Mouse (Mus musculus) T-cell, adult 2 months (primary cell): Measurements from ENCODE around the gene Psmd13.

Experiments
- DNase-seq: peaks from one replicate; pipeline ENCODE4 v3.0.0; 2022; ENCODE audit warnings: low spot score

The Psmd13 gene

DNA sequence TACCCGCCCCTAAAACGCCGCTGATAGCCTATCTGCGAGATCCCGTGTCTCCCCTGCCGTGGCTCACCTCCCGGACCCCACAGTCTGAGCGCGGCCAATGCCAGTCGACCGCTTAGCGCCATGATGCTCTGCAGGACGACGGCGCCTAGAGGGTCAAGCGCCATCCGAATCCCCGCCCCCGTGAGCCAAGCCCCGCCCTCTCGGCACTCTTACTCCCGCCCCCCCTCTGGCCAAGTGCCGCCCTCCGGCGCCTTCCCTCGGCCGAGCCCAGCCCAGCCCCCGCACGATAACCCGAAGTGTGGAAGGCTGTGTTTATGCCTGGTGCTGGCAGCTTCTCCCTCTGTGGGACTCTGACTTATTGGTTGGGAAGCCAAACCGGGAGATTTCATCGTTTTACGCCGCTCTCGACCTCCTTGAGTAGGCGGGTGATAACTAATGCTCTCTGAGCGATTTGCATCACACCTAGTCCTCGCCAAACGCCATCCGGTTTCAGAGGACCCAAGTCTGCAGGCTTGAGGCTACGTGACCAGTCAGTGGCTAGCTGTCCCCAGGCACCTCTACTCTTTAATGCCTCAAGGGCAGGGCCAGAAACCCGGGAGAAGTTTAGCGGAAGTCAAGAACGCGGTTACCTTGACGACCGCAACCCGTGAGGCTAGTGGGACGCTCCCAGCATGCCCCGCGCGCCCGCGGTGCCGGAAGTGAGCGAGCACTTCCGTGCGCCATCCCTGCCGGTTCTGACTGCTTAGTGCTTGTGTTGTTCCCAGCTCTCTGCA lies at the start of gene Psmd13, which contains the start of gene Sirt3:
Gene Psmd13 (plus strand): TSS at position 273 of the 773 bp plus-strand sequence.
Gene Sirt3 (minus strand): TSS at position 614 of the 773 bp plus-strand sequence.
- DNase-seq, result peak; percentile 93

DNA sequence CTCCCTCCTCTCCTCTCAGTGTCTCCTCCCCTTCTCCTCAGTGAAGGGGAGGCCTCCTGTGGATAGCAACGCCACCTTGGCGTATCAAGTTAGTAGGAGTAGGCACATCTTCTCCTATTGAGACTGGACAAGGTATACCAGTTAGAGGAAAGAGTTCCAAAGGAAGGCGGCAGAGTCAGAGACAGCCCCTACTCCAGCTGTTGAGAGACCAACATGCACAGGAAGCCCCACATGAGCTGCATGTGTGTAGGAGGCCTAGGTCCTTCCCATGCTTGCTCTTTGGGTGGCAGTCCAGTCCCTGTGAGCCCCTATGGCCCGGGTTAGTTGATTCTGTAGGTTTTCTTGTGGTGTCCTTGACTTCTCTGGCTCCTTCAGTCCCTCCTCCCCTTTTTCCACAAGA lies 48.4 kb upstream of the Psmd13 start:
- DNase-seq, result no peak

DNA sequence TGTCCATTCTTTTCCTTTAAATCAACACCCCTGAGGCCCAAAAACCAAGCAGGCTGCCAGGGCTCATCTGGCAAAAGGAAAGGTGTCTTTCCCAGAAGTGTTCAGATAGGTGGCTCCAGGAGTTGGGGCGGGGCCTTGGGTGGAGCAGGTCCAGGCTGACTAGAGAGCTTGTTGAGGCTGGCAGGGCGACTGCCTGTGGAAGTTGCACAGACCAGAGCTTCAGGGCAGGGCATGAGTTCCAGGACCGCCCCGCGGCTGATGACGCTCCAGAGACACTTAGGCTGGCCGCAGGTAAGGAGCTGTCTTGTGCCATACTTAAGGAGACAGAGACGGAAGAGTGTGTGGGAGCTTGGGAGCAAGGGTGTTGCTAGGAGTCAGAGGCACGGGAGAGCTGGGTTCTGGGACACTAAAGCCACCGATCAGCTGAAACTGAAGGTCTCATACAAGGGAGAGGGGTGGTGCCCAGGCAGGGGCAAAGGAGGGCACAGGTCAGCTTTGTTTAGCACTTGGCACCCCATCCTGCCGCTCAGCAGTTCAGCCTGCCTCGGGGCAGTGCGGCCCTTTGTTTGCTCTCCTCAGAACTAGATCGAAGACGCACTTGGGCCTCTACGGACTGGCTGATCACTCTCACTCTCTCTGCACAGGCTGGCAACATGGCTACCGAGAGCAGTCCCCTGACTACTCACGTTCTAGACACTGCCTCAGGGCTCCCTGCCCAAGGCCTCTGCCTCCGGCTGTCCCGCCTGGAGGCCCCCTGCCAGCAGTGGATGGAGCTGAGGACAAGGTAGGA lies 46.6 kb upstream of the Psmd13 start, which contains the start of gene Urah:
Gene Urah (plus strand): TSS at position 51 of the 790 bp plus-strand sequence.
- no peak for DNase-seq

DNA sequence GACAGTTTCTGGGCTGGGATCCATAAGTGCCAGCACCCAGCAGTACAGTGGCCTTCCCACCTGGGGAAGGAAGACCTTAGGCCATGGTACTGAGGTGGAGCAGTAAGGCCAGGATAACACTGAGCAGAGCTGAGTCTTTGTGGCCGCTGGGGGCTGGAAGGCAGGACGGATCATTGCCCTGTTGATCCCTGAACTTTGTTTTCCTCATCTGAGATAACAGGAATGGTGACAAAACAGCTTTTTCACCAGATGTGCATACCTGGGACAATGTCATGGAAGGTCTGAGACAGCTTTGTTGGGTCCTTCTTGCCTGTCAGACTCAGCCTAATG lies 46.0 kb upstream of the Psmd13 start:
- no peak for DNase-seq

DNA sequence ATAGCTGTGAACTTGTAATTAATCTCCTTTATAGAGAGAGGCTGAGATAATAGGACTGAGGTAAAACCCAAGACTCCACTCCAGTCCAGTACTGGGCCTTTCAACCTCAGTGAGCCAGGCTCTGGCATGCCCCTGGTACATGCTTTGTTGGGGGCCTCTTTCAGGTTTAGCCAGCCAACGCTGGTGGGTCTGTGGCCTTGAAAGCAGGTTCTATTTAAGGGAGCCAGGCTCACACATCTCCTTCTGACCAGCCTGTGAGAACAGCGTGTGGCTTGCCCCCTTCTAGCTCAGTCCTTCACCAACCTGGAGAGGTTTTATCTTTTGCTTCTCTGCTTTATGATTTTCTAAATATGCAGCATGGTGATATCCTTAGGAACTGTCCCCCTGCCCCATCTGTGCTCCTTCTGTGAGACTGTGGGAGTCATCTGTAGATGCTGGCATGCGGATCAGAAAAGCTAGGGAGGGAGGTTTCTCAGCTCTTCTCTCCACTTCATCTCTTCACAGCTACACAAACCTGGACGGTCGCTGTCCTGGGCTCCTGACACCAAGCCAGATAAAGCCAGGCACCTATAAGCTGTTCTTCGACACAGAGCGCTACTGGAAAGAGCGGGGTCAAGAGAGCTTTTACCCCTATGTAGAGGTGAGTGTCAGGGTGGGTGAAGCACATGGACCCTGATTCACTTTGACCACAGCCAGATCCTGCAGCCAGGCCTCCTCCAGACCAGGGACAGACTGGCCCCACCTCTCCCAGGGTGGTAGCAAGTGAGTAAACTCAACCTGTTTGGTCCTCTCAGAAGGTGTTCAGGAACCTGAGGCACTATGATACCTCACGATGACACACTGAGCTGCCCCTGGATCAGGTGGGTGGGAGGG lies 45.3 kb upstream of the Psmd13 start:
- DNase-seq, result no peak

DNA sequence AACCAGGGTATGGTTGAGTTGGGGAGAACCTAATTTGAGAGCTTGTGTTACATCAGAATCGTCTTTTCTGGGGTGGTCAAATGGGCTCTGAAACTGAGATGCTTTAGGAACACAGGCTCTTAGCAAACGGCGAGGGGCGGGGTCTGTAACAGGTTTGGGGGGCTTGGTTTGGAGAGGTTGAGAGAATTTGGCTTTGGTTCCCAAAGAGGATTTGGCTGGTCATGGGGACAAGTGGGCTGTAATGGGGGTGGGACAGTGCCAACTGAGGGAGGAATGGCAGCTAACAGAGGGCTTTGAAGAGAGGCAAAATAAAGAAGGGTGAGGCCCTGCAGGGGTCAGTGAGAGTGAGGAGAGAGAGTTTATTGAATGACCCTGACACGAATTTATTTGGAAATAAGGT lies 42.2 kb upstream of the Psmd13 start:
- DNase-seq, result no peak

DNA sequence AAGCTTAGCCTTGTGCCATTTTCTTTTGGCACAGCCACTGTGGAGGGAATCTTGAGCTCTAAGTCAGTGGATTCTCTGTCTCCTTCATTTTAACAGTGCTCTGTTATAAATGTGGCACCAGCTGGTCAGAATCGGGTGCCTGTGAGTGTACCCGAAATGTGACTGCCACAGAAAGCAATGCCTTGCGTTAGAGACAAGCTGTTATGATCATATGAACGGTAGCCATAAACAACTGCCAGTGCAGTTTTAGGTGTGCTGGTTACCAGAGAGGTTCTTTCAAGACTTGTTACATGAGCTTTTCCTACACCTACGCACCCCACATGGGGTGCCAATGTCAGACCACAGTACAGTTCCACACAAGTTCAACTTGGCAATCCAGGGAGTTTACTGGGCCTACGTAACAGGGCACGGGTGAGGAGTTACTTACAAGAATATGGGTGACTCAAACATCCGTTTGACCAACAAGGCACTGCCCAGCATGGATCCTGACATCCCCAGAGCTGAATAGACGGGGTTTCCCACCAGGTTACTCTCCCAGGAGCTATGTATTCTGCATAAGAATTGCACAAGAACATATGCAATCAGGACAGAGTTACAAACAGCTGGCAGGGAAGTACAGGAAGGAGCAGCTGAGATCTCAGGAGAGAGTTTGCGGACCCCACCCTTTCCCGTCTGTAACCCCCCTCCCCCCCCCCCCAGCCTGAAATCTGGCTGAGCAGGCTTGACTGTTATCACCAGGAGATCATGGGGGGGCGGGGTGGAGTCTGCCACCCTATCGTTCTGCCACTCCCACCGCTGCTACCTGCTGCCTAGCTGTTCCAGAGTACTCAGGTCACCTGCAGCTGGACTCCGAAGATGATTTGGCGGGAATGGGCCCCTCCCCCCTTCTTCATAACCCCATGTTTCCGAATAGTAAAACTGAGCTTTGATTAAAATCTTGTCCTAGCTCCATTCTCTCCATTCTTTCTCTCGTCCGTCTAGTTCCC lies 40.7 kb upstream of the Psmd13 start:
- DNase-seq, result no peak

DNA sequence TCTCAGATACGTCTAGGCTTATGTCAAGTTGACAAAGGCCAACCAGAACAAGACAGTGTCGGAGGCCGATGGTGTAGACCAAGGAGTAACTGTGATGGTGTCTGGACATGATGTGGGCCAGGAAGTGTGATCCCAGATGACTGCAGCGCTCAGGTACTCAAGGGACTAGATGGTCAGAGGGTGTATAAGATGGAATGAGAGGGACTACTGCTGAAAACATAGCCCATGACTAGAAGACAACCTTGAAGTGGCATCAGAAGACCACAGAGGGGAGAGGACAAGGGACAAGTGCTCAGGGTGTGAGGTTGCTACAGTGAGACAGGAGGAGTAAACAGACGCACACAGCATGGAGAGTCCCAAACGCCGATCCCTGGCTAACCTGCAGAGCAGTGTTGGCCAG lies 38.0 kb upstream of the Psmd13 start:
- no peak for DNase-seq

DNA sequence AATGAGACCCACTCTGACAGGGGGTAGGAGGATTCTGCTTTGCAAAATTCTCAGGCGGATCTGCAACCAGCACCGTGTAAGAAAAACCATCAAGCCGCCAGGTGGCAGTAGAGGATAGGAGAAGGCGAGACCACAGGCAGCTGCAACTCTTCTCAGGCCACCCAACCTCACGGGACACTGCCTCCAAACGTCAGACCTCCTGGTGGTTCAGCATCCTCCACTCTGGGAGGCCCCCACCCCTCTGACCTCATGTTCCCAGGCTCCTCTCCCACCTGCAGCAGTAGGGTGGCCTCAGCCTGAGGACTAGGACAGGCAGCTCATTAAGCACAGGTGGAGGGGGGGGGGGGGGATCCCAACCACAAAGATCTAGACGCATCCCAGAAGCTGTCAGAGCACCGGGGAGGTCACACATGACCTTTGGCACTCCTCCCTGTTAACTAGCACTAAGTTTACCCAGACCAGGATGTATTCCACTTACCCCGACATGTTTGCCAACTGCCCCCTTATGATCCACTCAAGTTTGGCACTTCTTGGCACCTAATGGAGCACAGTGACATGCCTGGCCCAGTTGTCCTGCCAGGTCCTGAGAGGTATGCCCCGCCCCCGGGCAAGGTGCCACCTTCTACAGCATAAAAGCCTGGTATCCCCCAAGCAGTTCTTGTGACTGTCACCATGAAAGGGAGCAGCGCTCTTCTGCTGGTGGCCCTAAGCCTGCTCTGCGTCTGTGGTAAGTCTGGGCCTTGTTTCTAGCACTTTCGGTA lies 36.7 kb upstream of the Psmd13 start, which contains the start of gene Scgb1c1:
Gene Scgb1c1 (plus strand): TSS at position 643 of the 761 bp plus-strand sequence.
- DNase-seq, result peak; percentile 84

DNA sequence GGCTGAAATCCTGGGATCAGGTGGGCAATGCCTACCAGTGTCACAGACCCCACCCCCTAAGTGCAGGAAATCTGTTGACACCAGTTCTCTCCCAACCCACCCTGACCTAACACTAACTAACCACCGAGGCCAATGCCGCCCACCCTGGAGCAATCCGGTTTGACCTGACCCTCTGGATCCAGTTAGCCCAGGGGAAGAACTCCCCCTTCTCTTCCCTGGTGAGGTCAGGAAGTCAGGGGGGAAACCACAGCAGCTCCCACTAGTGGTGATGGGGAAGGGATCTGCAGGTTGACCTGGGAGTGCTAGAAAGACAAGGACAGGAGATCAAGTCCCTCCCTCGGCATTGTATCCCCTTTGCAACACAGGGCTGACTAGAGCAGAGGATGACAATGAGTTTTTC lies 36.1 kb upstream of the Psmd13 start:
- no peak for DNase-seq

DNA sequence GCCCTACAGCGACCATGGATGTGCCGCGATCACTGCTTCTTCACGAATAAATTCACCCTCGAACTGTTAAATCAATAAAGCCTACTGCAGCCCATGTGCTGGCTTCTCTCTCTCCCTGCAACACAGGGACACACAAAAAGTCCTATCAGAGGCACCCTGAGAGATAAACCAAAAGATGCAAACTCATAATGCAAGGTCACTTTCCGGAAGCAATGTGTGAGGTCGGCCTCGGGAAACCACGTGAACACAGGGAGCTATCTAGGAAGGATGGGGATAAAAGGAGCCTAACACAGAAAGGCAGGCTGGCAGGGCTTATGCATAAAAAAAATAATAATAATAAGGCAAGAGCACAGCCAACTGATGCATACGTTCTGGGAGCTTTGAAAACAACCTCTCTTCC lies 35.1 kb upstream of the Psmd13 start:
- no peak for DNase-seq

DNA sequence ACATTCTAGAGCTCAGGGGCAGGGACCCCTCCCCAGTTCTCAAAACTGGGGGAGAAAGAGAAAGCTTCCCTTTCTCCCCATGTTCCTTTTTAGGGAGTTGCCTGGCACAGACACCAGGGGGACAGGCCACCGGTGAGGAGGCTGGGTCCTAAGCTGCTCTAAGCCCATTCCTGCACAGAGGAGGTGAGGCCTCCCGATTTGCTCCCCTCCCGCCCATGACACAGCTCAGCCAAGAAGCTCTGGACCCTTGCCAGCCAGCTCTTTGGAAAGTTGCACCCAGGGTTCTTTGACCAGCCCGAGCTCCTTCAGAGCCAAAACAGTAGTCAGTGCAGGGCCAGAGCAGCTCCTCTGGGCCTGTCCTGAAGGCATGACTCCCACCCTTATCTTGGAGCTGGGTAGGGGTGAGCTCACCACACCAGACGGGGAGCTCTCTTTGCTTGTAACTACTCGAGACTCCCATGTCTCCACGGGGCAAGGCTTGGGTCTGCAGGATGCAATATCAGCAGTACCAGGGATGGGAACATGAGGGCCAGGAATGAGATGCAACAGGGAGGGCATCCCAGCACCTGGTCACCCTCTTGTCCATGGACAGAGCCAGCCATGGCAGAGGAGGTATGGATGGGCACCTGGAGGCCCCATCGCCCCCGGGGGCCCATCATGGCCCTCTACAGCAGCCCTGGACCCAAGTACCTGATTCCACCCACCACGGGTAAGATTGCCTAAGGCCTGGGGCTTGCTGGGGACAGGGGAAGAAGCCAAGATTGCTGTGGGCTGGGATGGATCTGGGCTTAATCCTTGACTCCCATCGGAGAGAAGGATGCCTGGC lies 33.8 kb upstream of the Psmd13 start, which contains the start of gene Odf3:
Gene Odf3 (plus strand): TSS at position 51 of the 826 bp plus-strand sequence.
- DNase-seq, result no peak

DNA sequence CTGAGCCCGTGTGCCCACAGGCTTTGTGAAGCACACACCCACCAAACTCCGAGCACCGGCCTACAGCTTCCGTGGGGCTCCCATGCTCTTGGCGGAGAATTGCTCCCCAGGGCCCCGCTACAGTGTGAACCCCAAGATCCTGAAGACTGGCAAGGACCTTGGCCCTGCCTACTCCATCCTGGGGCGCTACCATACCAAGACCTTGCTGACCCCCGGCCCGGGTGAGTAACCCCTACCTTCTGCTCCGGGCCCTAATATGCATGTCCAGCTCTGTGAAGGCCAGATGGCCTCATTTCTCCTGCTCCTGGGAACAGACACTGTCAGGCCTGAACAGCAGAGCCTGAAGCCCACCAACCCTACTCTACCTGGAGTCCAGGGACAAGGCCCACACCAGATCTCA lies 33.2 kb upstream of the Psmd13 start:
- DNase-seq, result no peak

DNA sequence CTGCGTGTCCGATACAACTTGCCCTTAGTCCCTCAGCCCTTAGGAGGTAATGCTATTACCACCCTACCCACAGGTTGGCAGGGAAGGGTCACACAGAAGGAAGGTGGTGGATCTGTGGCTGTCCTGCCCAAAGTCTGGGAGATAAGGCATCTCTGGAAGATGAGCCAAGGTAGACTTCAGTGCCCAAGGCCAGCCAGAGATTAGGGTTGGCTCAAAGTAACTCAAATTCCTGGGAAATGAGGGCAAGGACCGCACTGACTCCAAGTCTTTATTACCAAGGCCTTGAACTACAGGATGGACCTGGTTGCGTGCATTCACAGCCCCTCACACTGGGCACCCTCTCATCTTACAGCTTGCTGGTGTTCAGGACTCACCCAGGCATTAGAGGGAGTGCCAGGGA lies 29.9 kb upstream of the Psmd13 start:
- DNase-seq, result no peak

DNA sequence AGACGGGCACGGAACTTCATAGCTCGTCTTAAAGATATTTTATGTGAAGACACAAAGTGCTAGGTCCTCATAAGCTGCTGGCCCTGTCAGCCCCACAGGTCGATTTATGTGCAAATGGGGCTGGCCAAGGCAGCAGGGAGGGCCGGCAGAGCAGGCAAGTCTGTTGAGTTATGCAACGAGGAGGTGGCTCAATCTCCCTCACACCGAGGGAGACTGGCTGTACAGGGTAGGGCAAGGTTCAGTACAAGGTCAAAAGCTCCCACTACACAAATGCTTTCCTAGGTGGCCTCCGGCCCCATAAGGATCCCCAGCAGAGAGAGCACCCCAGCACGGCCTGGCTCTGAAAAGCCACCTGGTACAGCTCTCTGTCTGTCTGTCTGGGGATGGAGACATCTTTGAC lies 28.4 kb upstream of the Psmd13 start:
- DNase-seq, result no peak

DNA sequence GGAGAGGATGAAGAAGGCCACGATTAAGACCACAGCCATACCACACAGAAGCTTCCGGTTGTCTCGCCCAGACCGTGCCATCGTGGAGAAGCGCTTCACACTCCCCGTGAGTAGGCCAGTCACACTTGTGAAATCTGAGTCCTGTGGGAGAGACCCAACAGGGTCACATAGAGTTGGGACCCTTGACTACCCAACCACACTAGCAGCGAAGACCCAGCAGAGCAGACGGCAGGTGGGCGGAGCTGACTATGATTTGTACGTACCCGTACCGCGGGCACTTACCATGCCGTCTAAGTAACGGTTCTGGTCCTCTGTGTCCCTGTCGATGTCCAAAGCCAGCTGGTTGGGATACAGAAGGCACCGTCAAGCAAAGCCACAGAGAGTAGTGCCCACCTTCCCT lies 27.3 kb upstream of the Psmd13 start:
- DNase-seq, result no peak

DNA sequence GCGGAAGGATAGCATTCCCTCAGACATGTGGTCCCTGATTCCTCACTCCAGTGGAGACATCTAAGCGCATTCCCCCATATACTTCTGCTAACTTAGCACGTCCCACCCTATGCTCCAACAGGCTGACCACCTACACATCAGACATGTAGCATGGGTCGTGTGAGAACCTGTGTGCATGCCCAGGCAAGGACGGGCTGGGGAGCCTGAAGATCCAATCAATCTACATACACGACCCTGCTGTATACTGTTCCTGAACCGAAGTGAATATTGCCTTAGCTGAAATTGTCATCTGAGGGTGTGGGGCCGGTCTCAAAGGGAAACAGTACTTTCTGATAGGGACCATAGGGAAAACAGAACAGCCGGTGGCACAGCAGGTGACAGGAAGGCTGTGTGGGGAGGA lies 26.6 kb upstream of the Psmd13 start:
- no peak for DNase-seq

DNA sequence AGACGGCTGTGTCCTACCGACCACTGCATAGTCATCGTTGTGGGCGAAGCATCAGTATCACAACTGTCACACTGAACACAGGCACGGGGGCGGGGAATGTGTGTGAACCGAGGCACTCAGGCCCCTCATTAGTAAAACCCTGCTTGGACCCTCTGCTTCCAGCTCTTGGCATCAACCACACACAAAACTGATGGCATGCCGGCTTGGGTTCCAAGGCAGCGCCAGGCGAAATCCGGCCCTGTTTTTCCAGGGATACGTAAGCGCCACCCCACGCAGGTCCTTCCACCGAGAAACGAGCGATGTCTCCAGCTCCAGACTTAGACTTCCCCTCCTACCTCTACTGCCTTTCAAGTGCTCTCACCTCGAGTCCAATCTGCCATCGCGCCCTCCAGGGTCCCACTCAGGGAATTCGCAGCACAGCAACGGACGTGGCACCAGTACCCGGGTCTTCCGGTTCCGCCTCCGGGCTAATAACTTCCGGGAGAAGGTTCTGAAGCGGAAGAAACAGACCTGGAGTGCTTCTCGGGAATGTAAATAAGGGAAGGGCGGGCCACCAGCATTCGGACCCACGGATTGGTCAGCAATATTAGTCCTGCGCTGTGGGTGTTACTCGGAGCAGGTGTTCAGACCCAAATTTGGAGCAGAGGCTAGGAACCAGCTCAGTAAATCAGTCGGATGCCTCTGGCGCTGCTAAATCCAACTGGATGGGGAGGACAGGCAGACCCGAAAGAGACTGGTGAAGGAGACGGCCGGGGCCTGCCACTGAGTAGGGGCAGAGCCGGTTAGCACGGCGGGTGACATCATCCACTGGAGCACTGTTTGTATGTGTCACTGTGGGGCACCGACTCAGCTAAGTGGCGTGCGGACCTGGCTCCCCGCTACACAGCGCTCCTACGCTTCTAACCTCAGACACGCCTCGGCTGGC lies 25.6 kb upstream of the Psmd13 start, which contains the start of gene Gm45785:
Gene Gm45785 (minus strand): TSS at position 472 of the 925 bp plus-strand sequence.
- peak; percentile 82 for DNase-seq
